Mouse (Mus musculus) intestine, postnatal 0 days (tissue): Measurements from ENCODE around the gene Eif6. TPM values are rescaled to one million over a fixed set of nuclear protein-coding genes. Genes with fewer than 3 reads are reported as not detected.

Experiments
- ATAC-seq: fragments of 200-750 bp; cut with Nextera tagmentation; 2 replicates; pipeline ENCODE4 v1.8.0; 2017; ENCODE audit warnings: mild to moderate bottlenecking, moderate TSS enrichment, moderate library complexity
- H3K27ac ChIP-seq: fragments of 300-500 bp; sonication (generic); 2 replicates; pipeline ENCODE4 v1.5.1; 2014; ENCODE audit warnings: mild to moderate bottlenecking, low read depth, low read length, moderate library complexity
- H3K27me3 ChIP-seq: fragments of 300-500 bp; sonication (generic); replicated peaks from 2 replicates; pipeline ENCODE4 v1.6.1; 2014; ENCODE audit warnings: low read length, mixed read lengths; ENCODE audit not compliant: control insufficient read depth, insufficient read depth
- H3K36me3 ChIP-seq: fragments of 300-500 bp; sonication (generic); 2 replicates; pipeline ENCODE4 v1.6.1; 2014; ENCODE audit warnings: mild to moderate bottlenecking, moderate library complexity; ENCODE audit not compliant: control insufficient read depth, insufficient read depth
- H3K4me1 ChIP-seq: fragments of 300-500 bp; sonication (generic); replicated peaks from 2 replicates; pipeline ENCODE4 v1.6.1; 2014; ENCODE audit warnings: antibody characterized with exemption, low read length, mixed read lengths; ENCODE audit not compliant: control insufficient read depth, insufficient read depth
- H3K4me2 ChIP-seq: fragments of 300-500 bp; sonication (generic); replicated peaks from 2 replicates; pipeline ENCODE4 v1.6.1; 2014; ENCODE audit warnings: low read depth, mild to moderate bottlenecking, moderate library complexity
- H3K4me3 ChIP-seq: fragments of 300-500 bp; sonication (generic); 2 replicates; pipeline ENCODE4 v1.5.1; 2014; ENCODE audit warnings: low read depth, low read length
- H3K9ac ChIP-seq: fragments of 300-500 bp; sonication (generic); 2 replicates; pipeline ENCODE4 v1.6.1; 2014; ENCODE audit warnings: mild to moderate bottlenecking, low read depth, low read length
- H3K9me3 ChIP-seq: fragments of 300-500 bp; sonication (generic); 2 replicates; pipeline ENCODE4 v1.6.1; 2016; ENCODE audit warnings: mixed run types; ENCODE audit not compliant: control insufficient read depth
- CTCF ChIP-seq: sonication (generic); IDR thresholded peaks from 2 replicates; pipeline ENCODE4 v1.5.1; 2016; ENCODE audit warnings: low read depth, mild to moderate bottlenecking, control low read depth, antibody characterized with exemption, moderate library complexity
- WGBS: fragments of 180-500 bp; shearing (Covaris S2); extraction: QIAGEN DNeasy Blood & Tissue Kit; methylation state at CpG from one replicate; pipeline ENCODE4 v1.1.7; 2014; 5-methylcytosine and 5-hydroxymethylcytosine counted together
- polyA plus RNA-seq: library from polyadenylated mRNA; unstranded; fragments of >200 nt; fragmentation: Nextera tagmentation; extraction: Ambion mirVana; gene quantifications from 2 replicates; pipeline ENCODE4 v1.2.1, GENCODE M21; 2015

Eif6 gene
- polyA plus RNA-seq, 1 experiment from 2014 or later = 321 TPM

DNA sequence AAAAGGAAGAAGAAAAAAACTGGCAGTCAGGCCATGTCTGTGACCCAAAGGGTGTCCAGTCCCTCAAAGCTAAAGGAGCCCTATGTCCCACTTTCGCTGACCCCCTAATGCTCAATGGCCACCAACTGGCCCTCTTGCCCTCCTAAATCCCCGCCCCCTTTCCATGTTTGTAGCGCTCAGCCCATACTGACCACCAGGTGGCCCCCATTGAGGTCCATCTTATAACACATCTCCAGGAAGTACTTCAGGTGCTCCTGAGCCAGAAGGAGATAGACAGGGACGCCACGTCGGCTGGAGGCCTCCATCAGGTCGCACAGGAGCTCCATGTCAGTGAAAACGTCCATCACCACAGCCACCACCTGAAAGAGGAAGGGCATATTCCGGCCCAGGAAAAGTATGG lies 4.6 kb upstream of the Eif6 start:
- TF ChIP-seq CTCF = peak; percentile 59
- Histone ChIP-seq H3K4me2 (no peak overlapping the region), H3K4me3 (no peak overlapping the region), H3K9me3 (no peaks in the 10 kb centered on the region), H3K27me3 (no peaks in the 10 kb centered on the region), H3K4me1 (no peaks in the 10 kb centered on the region), H3K27ac (no peak overlapping the region), H3K36me3 (no peaks in the 10 kb centered on the region), H3K9ac (no peak overlapping the region)
- WGBS = 56% methylated on average over 9 of the region's 9 CpGs
- ATAC-seq = no peak

DNA sequence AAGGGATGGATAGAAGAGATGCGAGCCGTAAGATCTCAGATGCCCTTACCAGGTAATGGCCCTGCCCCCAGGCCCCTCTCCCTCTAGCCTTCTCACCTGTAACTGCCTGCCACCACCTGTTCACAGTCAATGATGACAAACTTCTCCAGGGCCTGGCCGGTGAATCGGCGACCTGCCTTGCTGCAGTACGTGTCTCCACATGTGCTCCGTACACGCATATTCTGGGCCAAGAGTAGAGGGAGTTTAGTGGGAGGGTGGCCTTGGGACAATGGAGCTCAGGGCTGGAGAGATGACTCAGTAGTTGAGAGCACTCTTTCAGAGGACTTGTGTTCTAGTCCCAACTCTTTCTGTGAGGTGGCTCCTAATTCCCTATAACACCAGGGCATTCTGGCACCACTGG lies 4.1 kb upstream of the Eif6 start:
- no peak overlapping the region for H3K9ac ChIP-seq
- no peaks in the 10 kb centered on the region for H3K27me3 ChIP-seq
- no peaks in the 10 kb centered on the region for H3K9me3 ChIP-seq
- H3K4me2 ChIP-seq = no peak overlapping the region
- no peak overlapping the region for H3K4me3 ChIP-seq
- WGBS = 91% methylated on average over 8 of the region's 8 CpGs
- ATAC-seq = no peak
- no peak for TF ChIP-seq CTCF
- no peak overlapping the region for H3K27ac ChIP-seq
- H3K36me3 ChIP-seq = no peaks in the 10 kb centered on the region
- H3K4me1 ChIP-seq = no peaks in the 10 kb centered on the region

- under 1% methylated on average over 52 of the region's 52 CpGs for WGBS
- no peak for TF ChIP-seq CTCF
- Histone ChIP-seq H3K9me3 (no peaks in the 10 kb centered on the region), H3K27ac (peak overlapping the region; percentile 95), H3K9ac (peak overlapping the region; percentile 83), H3K4me2 (peak overlapping the region; percentile 74), H3K4me1 (no peaks in the 10 kb centered on the region), H3K27me3 (no peaks in the 10 kb centered on the region), H3K4me3 (peak overlapping the region; percentile 60), H3K36me3 (peaks cover 29% of the 10 kb centered on the region)
- peak; percentile 49 for ATAC-seq
These were observed 658 bp downstream of the Eif6 start for GRCm38 (mm10) chr2:155825904-155826629.

GRCm38 (mm10) chr2:155823722-155824121 lies 3.0 kb downstream of the Eif6 start:
- no peak for TF ChIP-seq CTCF
- Histone ChIP-seq H3K4me3 (no peak overlapping the region), H3K4me1 (peaks cover 7% of the 10 kb centered on the region), H3K27me3 (no peaks in the 10 kb centered on the region), H3K36me3 (peaks cover 29% of the 10 kb centered on the region), H3K9me3 (no peaks in the 10 kb centered on the region), H3K27ac (no peak overlapping the region), H3K9ac (no peak overlapping the region), H3K4me2 (no peak overlapping the region)
- ATAC-seq = no peak
- 94% methylated on average over 8 of the region's 8 CpGs for WGBS

- peaks cover 29% of the 10 kb centered on the region for H3K36me3 ChIP-seq
- H3K4me1 ChIP-seq = peaks cover 7% of the 10 kb centered on the region
- no peak overlapping the region for H3K4me2 ChIP-seq
- 58% methylated on average over 5 of the region's 5 CpGs for WGBS
- TF ChIP-seq CTCF = no peak
- H3K4me3 ChIP-seq = no peak overlapping the region
- H3K27ac ChIP-seq = peak overlapping the region; percentile 95
- no peaks in the 10 kb centered on the region for H3K27me3 ChIP-seq
- H3K9ac ChIP-seq = peak overlapping the region; percentile 32; the same call in 1 of the 2 replicates
- ATAC-seq = no peak
- H3K9me3 ChIP-seq = no peaks in the 10 kb centered on the region
These were observed 5.9 kb downstream of the Eif6 start for GRCm38 (mm10) chr2:155820779-155821178.

DNA sequence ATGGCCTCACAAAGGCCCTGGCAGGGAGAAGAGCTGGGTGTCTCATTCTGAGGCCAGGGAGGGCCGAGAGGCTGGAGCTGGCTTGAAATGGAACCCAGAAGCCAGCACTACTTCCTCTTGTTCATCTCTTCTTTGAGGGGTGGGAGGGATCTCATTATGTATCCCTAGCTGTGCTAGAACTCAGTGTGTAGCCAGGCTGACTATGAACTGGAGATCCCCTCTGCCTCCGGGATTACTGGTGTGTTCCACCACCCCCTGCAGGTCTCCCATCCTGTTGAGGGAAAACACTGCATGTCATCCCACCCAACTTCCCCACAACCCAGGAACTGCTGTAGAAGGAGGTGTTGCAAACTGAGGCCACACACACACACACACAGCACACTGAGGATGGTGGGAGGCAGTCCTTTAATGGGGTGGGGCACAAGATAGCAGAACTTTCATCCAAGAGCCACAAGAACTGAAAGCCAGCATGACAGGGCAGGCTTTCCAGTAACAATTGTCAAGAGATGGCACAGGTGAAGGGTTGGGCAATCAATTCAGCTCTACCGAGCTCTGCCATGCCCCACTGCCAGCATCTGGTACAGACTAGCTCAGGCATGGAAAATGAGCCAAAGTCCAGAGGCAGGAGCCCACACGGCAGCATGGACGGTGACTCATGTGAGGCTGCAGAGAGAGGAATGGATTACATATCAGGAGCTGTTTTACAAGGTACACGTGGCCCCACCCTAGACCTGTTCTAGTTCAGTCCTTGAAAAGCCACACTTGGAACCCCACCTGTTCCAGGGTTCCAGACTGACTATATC lies 7.1 kb downstream of the Eif6 start:
- peaks cover 7% of the 10 kb centered on the region for H3K4me1 ChIP-seq
- no peak for TF ChIP-seq CTCF
- peaks cover 29% of the 10 kb centered on the region for H3K36me3 ChIP-seq
- H3K9me3 ChIP-seq = no peaks in the 10 kb centered on the region
- peak overlapping the region; percentile 75 for H3K4me2 ChIP-seq
- H3K27me3 ChIP-seq = no peaks in the 10 kb centered on the region
- WGBS = 33% methylated on average over 6 of the region's 6 CpGs
- peak overlapping the region; percentile 95 for H3K27ac ChIP-seq
- peak overlapping the region; percentile 79 for H3K9ac ChIP-seq
- peak; percentile 85 for ATAC-seq
- H3K4me3 ChIP-seq = peak overlapping the region; percentile 57; the same call in 1 of the 2 replicates
